Comparison of ENCODE assay signal across 8 mouse cellular contexts in genomic region chrX:61116010-61116447, GRCm38 (mm10).
DNase-seq lines count a peak whose midpoint lies in the region; ATAC-seq and TF ChIP-seq lines count a peak whose summit lies in the region.

No protein-coding gene starts in this region.

- H3K27ac ChIP-seq in embryonic facial prominence, embryonic 11.5 days (replicated peaks; ENCODE audit: low read depth, low read length), result no peak overlapping the region
- peak overlapping the region; percentile 45; the same call in 1 of the 2 replicates for H3K27ac ChIP-seq in hindbrain, postnatal 0 days
- 0 out of 2 replicates have a peak overlapping the region, but pooled peaks have one; percentile 46 for H3K27ac ChIP-seq in midbrain, embryonic 10.5 days (replicated peaks)
- H3K27ac ChIP-seq in stomach, embryonic 15.5 days, result no peak overlapping the region

- no peak overlapping the region for H3K9ac ChIP-seq in embryonic facial prominence, embryonic 11.5 days (replicated peaks; ENCODE audit: low read length)
- H3K9ac ChIP-seq in hindbrain, postnatal 0 days (replicated peaks; ENCODE audit: low read length), result peak overlapping the region; percentile 45
- H3K9ac ChIP-seq in stomach, embryonic 15.5 days, result no peak overlapping the region

- H3K27me3 ChIP-seq in embryonic facial prominence, embryonic 11.5 days (ENCODE audit: control insufficient read depth, insufficient read depth, low read length), result no peaks in the 10 kb centered on the region
- H3K27me3 ChIP-seq in hindbrain, postnatal 0 days (ENCODE audit: insufficient read depth, low read length), result no peaks in the 10 kb centered on the region
- no peaks in the 10 kb centered on the region for H3K27me3 ChIP-seq in midbrain, embryonic 10.5 days (ENCODE audit: low read depth, poor library complexity, severe bottlenecking)
- no peaks in the 10 kb centered on the region for H3K27me3 ChIP-seq in stomach, embryonic 15.5 days (replicated peaks)

- WGBS in embryonic facial prominence, embryonic 11.5 days, result 25% methylated on average over 10 of the region's 10 CpGs
- WGBS in hindbrain, postnatal 0 days, result 27% methylated on average over 10 of the region's 10 CpGs
- WGBS in midbrain, embryonic 10.5 days, result 30% methylated on average over 10 of the region's 10 CpGs
- 31% methylated on average over 10 of the region's 10 CpGs for WGBS in stomach, embryonic 15.5 days

- H3K4me3 ChIP-seq in embryonic facial prominence, embryonic 11.5 days (ENCODE audit: low read depth, low read length), result peak overlapping the region; percentile 22; the same call in 1 of the 2 replicates
- H3K4me3 ChIP-seq in hindbrain, postnatal 0 days (ENCODE audit: low read length), result peak overlapping the region; percentile 43
- peak overlapping the region; percentile 46 for H3K4me3 ChIP-seq in midbrain, embryonic 10.5 days
- H3K4me3 ChIP-seq in stomach, embryonic 15.5 days (replicated peaks), result 0 out of 2 replicates have a peak overlapping the region, but pooled peaks have one; percentile 19

- H3K9me3 ChIP-seq in embryonic facial prominence, embryonic 11.5 days (replicated peaks; ENCODE audit: control insufficient read depth, low read length), result no peaks in the 10 kb centered on the region
- no peaks in the 10 kb centered on the region for H3K9me3 ChIP-seq in hindbrain, postnatal 0 days (ENCODE audit: low read length)
- no peaks in the 10 kb centered on the region for H3K9me3 ChIP-seq in midbrain, embryonic 10.5 days (replicated peaks)
- no peaks in the 10 kb centered on the region for H3K9me3 ChIP-seq in stomach, embryonic 15.5 days

- no peak for TF ChIP-seq CTCF in hindbrain, postnatal 0 days (IDR thresholded peaks at IDR 0.05; ENCODE audit: low read depth)

- ATAC-seq in embryonic facial prominence, embryonic 11.5 days (replicated peaks; ENCODE audit: insufficient number of reproducible peaks, low FRiP score, low TSS enrichment, low read depth), result no peak
- ATAC-seq in hindbrain, postnatal 0 days, result peak; percentile 88
- no peak for ATAC-seq in stomach, embryonic 15.5 days (ENCODE audit: insufficient read depth, low FRiP score, low read depth)

- peak; percentile 36 for DNase-seq in cerebellum, adult 11-12 months
- peak; percentile 54 for DNase-seq in embryonic facial prominence, embryonic 11.5 days (ENCODE audit: low spot score)
- DNase-seq in hindbrain, postnatal 0 days (ENCODE audit: low spot score), result peak; percentile 69
- peak; percentile 13 for DNase-seq in midbrain, embryonic 10.5 days (ENCODE audit: low spot score)
- DNase-seq in heart, adult 8-10 months (ENCODE audit: low spot score), result no peak
- no peak for DNase-seq in gastrocnemius, adult 8-10 months (ENCODE audit: low spot score in 2 of 2)
- DNase-seq in urinary bladder, postnatal 10 days (ENCODE audit: low spot score), result no peak

- H3K36me3 ChIP-seq in embryonic facial prominence, embryonic 11.5 days (replicated peaks; ENCODE audit: control insufficient read depth, insufficient read depth, low read depth, low read length), result no peaks in the 10 kb centered on the region
- no peaks in the 10 kb centered on the region for H3K36me3 ChIP-seq in hindbrain, postnatal 0 days (ENCODE audit: insufficient read depth, low read length)
- H3K36me3 ChIP-seq in midbrain, embryonic 10.5 days, result no peaks in the 10 kb centered on the region
- no peaks in the 10 kb centered on the region for H3K36me3 ChIP-seq in stomach, embryonic 15.5 days

- H3K4me2 ChIP-seq in embryonic facial prominence, embryonic 11.5 days (ENCODE audit: low read depth, low read length), result no peak overlapping the region
- H3K4me2 ChIP-seq in hindbrain, postnatal 0 days (ENCODE audit: low read depth, low read length), result peak overlapping the region; percentile 45
- H3K4me2 ChIP-seq in stomach, embryonic 15.5 days, result 0 out of 2 replicates have a peak overlapping the region, but pooled peaks have one; percentile 2

- H3K4me1 ChIP-seq in embryonic facial prominence, embryonic 11.5 days (ENCODE audit: control insufficient read depth, insufficient read depth, low read length), result no peaks in the 10 kb centered on the region
- H3K4me1 ChIP-seq in hindbrain, postnatal 0 days (ENCODE audit: insufficient read depth, low read length), result no peaks in the 10 kb centered on the region
- H3K4me1 ChIP-seq in midbrain, embryonic 10.5 days, result no peaks in the 10 kb centered on the region
- no peaks in the 10 kb centered on the region for H3K4me1 ChIP-seq in stomach, embryonic 15.5 days

Comparison
In these comparisons a context has a peak if more than half of its experiments do, and no peak if none do; other contexts are left out.
1. DNase-seq: peak in cerebellum, adult 11-12 months (single experiment), embryonic facial prominence, embryonic 11.5 days (single experiment), hindbrain, postnatal 0 days (single experiment) and midbrain, embryonic 10.5 days (single experiment); none in heart, adult 8-10 months (single experiment), gastrocnemius, adult 8-10 months (0 of 2) and urinary bladder, postnatal 10 days (single experiment).
2. H3K27ac ChIP-seq: peak in hindbrain, postnatal 0 days (single experiment) and midbrain, embryonic 10.5 days (single experiment); none in embryonic facial prominence, embryonic 11.5 days (single experiment) and stomach, embryonic 15.5 days (single experiment).
3. Peak in every context shown above with its lines, with median percentiles within 50 percentile points of each other: H3K4me3 ChIP-seq.